Mouse (Mus musculus): Measurements from ENCODE around the gene Slc20a1.

The Slc20a1 gene

DNA sequence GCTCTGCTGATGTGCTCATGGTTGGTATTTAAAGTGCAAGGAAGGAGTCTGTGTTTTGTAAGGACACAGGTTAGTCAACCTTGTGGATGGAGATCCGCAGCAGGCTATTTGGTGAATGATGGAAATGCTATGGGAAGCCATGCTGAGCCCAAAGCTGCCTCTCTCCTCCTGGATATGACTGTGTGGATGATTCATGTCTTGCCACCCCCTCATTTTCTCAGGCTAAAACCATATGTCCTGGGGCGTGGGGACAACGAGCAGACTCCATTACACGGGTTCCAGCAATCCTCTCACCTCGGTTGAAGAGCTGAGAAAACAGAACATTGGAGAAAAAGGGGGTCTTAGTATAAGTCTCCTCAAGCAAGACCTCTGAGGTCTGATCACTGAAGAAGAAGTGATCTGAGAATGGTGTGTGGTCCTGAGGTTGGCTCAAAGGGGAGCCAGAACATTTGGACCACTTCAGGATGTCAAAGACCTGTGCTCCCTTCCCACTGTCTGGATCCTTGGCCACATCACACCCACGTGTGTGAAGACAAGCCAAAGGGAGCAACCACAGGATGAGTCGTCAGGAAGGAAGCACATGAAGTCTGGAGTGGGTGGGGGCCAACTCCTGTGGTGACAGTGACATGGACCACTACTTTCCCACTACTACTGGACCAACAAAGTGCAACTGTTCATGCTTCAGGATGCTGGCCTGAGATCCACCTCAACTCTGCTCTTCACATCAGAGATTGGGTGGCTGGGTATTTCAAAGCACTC lies 6.0 kb upstream of the Slc20a1 start:
- no peak for DNase-seq

DNA sequence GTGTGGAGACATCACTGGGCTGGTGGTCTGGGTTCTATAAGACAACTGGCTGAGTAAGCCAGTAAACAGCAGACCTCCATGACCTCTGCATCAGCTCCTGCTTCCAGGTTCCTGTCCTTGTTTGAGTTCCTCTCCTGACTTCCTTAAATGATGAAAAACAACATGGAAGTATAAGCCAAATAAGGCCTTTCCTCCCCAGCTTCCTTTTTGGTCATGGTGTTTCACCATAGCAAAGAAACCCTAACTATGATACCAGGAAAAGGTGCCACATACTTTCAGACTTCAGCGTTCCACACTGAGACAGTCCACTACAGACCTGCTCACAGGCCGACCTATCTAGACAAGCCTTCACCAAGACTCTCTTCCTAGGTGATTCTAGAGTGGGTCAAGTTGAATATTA lies 2.2 kb upstream of the Slc20a1 start:
- DNase-seq, result no peak

DNA sequence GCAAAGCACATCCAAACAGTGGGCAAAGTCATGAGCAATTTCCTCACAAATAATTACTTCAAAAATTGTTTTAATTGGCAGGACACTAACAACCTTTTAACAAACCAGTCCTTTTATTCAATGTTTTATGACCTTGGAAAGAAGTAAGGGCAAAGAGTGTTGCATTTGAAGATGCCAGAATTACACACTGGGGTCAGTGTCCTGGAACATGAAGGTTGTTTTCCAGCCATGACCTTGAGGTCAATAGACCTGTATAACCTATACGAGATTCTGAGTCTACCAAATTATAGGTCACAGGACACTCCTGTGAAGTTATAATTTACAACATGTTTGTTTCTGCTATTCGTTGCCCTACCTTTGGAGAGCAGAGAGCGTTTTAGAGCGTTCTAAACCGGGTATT lies 1.4 kb upstream of the Slc20a1 start:
- DNase-seq, result no peak

DNA sequence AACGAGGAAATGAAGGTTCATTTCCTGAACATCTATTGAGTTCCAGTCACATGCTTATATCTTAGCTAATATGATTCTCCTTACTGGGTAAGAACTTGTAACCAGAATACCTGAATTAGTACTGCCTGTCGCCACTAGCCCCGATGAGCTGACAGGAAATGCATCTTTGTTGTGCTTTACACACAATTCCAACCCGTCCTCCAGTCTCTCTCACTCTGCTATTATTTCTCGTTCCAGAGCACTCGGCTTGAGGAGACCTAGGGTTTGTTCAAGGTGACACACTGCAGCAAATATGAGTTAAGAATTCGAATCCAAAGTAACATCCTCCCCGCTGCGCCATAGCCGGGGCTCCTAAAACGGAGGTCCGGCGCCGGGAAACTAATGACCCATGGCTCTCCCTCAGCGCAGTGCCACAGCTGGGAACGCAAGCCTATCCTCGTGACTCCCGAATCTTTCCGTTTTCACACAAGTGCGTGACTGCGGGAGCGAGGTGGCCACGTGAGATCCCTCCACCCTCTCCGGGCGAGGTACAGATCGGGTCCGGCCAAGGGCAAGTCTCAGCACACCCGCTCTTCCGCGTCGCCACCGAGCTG lies 625 bp upstream of the Slc20a1 start:
- no peak for DNase-seq

DNA sequence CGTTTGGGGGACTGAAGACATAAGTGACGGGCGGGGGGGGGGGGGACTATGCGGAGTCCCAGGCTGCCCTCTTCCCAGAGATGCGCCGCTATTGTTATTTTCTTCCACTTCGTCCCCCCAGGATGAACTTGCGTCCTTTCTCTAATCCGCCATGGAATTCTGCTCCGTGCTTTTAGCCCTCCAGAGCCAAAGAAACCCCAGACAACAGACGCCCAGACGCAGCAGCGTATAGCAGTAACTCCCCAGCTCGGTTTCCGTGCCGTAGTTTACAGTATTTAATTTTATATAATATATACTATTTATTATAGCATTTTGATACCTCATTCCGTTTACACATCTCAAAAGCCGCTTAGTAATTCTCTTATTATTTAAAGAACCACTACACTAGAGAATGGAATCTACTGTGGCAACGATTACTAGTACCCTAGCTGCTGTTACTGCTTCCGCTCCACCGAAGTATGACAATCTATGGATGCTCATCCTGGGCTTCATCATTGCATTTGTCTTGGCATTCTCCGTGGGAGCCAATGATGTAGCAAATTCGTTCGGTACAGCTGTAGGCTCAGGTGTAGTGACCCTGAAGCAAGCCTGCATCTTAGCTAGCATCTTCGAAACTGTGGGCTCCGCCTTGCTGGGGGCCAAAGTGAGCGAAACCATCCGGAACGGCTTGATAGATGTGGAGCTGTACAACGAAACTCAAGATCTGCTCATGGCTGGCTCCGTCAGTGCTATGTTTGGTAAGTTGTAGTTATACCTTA lies 943 bp downstream of the Slc20a1 start:
- DNase-seq, result no peak

DNA sequence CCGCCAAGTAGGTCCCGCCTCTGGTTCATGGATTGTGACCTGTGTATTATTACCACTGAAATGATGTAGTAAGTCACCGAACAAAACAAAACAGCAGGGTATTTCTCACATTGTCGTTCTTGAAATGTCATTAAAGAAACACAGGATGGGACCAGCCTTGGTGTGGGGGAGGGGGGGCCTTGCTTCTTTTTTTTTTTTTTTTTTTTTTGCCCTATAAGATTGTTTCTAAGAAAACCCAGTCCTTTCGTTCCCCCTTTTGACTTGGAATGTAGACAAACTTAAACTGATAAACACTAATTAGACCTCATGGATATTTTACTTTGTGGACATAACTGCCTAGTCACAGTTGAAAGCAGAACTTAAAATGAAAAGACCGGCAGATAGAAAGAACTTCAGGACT lies 6.4 kb downstream of the Slc20a1 start:
- DNase-seq, result no peak

DNA sequence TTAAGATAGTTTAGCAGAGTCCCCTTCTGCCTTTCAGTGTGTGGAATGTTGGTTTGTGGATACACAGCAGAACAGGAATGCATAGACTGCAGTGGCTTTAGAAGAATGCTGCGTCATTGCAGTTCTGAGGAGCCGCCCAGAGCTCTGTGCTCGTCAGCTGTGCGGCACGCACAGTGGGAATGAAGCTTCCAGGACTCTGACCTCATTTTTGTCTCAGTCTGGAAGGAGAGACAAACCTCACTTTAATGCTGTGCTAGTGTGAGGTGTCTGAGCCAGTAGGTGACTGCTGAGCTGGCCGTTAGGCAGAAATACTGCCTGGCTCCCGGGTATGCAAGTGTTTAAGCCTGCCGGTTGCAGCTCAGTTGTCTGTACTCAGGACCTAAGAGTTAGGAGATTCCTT lies 8.3 kb downstream of the Slc20a1 start:
- no peak for DNase-seq

DNA sequence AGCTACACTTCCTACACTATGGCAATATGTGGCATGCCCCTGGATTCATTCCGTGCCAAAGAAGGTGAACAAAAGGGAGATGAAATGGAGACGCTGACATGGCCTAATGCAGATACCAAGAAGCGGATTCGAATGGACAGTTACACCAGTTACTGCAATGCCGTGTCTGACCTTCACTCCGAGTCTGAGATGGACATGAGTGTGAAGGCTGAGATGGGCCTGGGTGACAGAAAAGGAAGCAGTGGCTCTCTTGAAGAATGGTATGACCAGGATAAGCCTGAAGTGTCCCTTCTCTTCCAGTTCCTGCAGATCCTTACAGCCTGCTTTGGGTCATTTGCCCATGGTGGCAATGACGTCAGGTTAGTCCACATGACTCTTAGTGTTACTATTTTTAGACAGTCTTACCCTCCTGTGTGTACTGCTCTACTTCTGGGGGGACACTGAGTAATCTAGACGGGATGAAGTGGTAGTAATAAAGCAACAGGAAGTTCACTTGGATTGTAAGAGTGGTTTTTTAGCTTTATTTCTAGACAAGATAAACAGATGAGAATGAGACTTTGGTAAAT lies 9.7 kb downstream of the Slc20a1 start:
- DNase-seq, result no peak

DNA sequence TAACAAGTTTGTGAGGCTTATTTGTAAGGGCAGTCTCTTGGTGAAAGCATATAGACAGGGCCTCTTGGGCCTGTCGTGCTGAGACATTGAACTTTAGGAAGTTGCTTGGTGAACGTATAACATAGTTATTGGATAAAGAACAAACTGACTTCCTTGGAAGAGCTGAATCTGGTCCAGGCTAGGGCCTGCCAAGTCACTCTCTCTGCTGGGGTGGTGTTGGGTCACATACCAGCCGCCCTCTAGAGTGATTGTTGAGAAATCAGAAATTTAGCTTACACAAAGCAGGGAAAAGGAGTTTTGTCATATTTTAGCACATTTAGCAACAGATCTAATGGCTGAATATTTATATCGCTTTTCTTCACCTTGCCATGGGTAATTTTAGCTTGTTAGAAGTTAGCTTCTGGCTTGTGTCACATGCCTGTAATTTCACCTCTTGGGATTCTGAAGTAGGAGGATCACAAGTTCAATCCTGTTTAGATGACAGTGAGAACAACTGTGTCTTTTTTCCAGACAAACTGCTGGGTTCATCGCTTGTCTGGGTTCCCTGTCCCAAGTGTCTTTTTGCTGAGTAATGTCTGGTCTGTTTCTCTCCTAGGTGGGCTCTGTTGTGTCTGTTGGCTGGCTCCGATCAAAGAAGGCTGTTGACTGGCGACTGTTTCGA lies 11.7 kb downstream of the Slc20a1 start:
- DNase-seq, result no peak

DNA sequence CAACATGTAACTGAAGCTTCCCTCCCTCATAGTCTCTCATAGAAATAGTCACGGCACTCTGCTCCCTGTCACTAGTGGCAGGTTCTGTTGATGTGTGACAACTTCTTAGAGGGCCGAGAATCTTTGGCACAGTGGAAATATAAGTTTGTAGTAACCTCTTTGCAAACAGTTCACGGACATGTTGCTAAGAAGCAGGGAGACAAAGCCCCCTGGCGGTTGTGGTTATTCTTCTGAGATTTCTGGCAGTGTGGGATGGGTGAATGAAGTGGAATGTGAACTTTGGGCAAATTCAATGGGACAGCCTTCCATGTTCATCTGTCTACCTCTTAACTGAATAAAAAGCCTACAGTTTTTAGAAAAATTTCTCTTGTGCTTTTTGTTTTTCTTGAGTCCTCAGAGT lies 12.7 kb downstream of the Slc20a1 start:
- no peak for DNase-seq

DNA sequence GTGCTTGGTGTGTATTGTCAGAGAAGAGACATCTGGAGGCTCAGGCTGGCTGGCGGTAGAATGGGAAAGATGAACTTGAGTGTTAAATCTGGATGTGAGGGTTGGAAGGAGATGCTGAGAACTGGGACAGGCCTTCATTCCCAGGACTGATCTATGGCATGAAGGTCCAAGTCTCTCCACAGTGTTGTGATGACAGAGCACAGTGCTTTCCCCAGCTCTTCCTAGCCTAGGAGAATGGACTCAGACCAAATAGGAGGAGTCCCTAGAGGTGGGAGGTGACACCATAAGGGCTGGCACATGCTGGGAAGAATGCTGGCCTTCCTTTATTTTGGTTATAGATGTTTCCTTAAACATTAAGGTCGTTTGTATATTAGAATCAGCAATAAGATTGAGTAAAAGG lies 13.4 kb downstream of the Slc20a1 start:
- no peak for DNase-seq

DNA sequence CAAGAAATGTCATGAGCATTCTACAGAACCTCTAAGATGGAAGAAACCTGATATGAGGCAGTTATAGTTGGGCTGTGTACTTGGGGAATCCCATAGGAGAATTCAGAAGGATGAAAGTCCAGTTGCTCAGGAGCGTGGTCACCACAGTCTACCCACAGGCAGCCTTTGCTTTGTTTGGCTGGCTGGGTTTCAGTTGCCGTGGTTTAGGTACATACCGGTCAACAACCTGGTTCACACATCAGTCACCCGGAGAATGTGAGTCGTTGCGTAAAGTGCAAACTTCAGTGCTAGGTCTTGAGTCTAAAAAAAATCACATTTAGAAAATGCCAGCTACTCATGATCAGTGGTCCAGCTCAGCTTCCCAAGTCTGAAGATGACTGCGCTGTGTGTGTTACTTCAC lies 14.0 kb downstream of the Slc20a1 start:
- no peak for DNase-seq

DNA sequence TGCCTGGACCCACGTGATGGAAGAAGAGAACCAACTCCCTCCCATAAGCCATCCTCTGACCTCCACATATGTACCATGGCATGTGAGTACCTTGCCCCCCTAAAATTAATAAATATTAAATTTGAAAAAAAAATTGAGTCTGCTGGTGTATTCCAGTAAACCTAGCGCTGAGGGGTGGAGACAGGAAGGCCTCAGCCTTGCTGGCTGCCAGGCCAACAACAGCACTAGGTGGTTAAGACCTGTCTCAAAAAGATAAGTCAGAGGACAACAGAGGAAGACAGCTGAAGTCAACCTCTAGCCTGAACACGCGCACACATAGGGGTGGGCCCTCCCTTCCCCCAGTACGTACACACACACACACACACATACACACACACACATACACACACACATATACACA lies 16.2 kb downstream of the Slc20a1 start:
- DNase-seq, result no peak

DNA sequence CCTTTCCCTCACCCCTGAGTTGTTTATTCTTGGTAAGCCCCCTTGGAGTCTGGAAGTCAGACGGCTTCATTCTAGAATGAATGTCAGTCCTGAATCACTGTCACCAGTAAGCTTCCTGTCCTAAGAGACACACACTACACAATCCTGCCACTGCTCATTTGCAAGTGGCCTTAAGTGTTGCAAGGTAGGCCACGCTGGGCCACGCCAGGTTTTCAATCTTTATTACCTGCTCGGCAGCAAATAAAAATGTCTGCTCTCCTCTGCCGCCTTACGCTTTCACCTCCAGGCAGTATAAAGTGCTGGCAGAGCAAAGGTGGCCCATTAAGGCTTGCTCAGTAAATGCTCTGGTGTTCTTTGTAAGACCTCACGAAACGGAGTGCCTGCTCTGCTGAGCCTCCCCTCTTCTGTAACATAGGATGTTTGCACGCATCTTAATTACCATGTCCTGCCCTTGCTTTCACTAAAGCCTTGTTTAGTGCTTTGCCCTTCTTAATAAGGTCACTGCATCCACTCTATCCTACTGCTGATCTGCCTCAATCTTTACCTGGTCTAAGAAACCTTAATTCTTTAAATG lies 19.1 kb downstream of the Slc20a1 start:
- no peak for DNase-seq

DNA sequence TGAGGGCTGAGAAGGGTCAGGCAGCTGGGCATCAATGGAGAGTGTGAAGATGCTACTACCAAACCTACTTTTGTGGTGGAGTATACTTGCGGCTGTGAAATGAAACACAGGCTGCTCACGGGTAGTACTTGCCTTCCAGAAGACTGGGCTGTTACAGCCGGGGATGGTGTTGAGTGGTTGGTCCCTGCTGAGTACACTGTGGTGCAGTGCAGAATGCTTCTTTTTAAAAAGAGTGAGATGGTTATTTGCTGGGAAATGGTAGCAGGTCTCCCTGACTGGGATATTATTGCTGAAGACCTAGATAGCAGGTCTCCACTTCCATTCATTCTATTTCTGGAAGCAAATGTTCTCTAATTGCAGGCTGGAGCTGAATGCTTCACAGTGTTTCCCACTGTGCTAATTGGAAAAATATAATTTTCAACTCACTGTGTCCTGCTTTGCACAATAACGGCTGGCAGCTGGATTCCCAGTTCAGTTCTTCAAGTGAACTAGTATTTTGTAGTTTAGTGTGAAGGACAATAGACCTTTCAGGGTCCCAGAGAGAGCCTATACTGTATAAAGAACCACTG lies 20.1 kb downstream of the Slc20a1 start:
- DNase-seq, result no peak

DNA sequence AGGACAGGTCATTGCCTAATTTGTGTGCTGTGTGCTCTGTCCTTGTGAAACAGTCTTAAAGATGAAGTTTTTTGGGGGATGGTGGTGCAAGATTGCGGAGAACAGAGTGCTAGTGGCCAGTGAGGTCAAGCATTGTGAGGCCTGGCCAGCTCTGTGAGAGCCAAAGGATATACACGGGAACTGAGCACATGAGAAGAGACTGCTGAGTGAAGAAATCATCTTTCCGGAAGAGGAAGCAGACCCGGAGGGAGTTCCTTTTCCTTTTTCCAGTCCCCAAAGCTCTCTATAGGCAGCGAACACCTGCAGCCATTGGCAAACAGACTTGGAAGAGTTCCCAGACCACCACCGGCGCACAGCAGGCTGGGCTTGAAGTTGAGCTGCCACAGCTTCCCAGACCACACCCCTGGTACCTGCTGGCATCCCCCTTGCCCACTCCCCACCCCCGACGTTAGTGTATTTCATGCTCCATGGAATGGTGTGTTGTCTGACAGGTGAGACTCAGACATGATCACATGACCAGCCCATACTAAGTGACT lies 22.6 kb downstream of the Slc20a1 start:
- DNase-seq, result no peak

DNA sequence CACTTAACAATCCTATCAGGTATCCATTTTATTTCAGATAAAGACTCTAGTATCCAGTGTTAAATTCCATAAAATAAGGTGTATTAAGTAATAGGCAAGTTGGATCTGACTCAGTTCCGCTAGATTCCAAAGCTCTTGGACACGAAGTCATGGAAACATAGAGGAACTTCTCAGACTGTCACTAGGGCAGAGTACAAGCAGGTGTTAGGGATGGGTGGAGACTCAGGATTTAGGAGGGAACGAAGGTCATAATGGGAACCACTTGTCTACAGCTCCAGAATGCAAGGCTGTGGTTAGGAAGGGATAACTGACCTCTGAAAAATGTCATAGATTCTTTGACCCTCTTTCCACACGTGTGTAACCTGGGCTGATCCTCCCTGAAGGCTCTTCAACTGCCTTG lies 25.6 kb downstream of the Slc20a1 start:
- DNase-seq, result no peak

DNA sequence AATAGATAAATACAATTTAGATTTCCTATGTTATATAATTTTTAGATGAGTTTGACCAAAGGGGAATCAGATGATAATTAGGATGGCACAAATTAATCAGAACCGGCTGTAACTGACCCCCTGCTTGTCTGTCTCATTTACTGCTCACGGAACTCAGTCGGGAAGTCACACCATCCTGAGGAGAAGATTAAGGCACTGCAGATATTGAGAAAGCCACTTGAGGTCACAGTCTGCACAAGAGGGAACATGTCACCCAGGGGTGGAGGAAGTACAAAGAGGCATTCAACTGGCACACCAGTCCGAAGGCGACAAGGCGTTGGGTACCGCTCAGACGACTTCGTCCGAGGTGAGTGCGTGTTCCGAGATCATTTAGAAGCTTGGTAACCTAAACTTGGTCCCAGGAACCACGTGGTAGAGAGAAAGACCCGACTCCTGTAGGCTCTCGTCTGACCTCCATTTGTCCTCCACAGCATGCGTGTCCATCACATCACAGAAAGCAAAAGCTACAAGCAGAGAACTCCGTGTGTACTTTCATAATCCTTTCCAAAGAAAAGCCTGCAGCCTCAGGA lies 26.8 kb downstream of the Slc20a1 start:
- no peak for DNase-seq

DNA sequence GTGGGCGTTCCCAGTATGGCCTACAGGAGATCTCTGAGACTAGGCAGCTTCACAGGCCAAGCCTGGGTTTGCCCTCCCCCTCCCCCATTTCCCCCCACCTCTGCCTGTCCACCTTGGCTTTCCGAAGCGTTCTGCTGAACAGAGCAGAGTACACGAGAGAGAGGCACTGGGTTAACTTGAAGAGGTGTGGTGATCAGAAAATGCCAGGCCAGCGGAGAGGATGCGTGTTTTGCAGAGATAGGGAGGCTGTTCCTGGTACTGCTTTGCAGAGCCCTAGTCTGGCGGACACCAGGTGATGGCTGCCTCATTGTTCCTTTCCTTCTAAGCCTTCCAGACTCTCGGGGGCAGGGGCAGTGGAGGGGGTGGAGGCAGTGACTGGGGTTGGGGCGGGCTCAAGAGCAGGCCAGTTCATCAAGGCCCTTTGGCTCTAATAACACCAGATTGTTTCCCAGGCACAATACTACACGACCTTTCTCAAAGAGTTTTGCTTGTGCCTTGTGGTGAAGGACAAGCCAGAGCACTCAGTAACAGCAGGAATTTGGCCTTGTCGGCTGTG lies 27.8 kb downstream of the Slc20a1 start:
- DNase-seq, result no peak

DNA sequence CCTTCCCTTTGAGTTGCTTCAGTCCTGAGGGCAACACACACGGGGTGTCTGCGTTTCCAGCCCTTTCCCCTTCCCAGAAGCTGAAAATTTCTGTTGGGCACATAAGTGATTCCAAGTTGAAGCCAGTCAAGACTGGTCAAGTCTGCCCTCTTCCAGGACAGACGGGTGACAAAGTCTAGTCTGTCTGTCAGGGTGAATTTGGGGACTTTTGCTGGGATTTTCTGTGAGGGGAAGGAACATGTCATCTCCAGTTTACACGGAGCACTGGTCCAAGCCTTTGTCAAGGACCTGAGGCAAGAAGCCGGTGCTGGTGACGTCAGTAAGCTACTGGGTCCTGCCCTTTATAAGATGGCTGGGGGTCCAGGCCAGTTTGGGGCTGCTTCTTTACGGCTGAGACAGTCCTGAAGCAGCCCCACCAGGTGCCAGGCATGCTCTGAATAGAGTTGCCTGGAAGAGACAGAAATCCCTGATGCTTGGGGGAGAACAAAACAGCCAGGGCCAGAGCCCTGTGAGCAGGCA lies 28.5 kb downstream of the Slc20a1 start:
- DNase-seq, result no peak

DNA sequence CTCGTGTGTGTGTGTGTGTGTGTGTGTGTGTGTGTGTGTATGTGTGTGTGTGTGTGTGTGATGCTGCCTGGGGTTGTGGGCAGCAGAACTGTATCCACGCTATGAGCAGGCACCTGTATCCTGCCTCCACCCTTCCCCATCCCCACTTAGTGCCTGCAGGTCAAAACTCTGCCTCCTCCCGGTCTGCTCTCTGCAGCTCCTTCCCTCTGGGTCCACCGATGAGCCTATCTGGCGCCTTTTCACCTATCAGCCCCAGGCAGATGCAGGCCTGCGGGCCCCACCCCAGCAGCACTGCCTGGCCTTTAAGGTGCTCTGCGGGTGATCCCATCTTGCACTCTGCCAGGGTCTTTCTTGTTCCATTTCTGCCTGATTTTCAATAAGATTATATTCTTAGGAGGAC lies 29.1 kb downstream of the Slc20a1 start:
- DNase-seq, result no peak
